Mouse (Mus musculus): ENCODE measurements around the gene Cfap69. TPM values are rescaled to one million over a fixed set of nuclear protein-coding genes. Genes with fewer than 3 reads are reported as not detected.

The Cfap69 gene
- polyA plus RNA-seq (2016; fragmentation: Nextera tagmentation; extraction: Ambion mirVana) = 9.1 and 11.5 TPM in 2 replicates

GRCm38 (mm10) chr5:5663655-5664370 is at the start of gene Cfap69:
Gene Cfap69, minus strand, starts transcription at chr5:5664239.
- under 1% methylated on average over 46 of the region's 48 CpGs for WGBS
- no peaks in the 10 kb centered on the region for H3K36me3 ChIP-seq
- H3K27me3 ChIP-seq = no peaks in the 10 kb centered on the region; the same call in 1 of the 2 replicates
- H3K4me3 ChIP-seq = peak within 1 kb of the TSS; percentile 74
- no peaks in the 10 kb centered on the region for H3K9me3 ChIP-seq (replicated peaks)
- peak within 1 kb of the TSS; percentile 93 for H3K4me2 ChIP-seq (replicated peaks)
- peaks cover 12% of the 10 kb centered on the region for H3K4me1 ChIP-seq
- peak within 1 kb of the TSS; percentile 77 for H3K9ac ChIP-seq
- ATAC-seq (ENCODE audit: low FRiP score) = peak; percentile 99
- H3K27ac ChIP-seq = no peak within 1 kb of the TSS; the same call in 1 of the 2 replicates

GRCm38 (mm10) chr5:5711032-5711431 is 47.0 kb upstream of the Cfap69 start:
- Histone ChIP-seq H3K9ac (no peak overlapping the region), H3K4me3 (no peak overlapping the region), H3K36me3 (no peaks in the 10 kb centered on the region), H3K9me3 (replicated peaks) (no peaks in the 10 kb centered on the region), H3K27me3 (no peaks in the 10 kb centered on the region), H3K4me2 (replicated peaks) (no peak overlapping the region), H3K27ac (no peak overlapping the region), H3K4me1 (no peaks in the 10 kb centered on the region)
- 91% methylated on average over 4 of the region's 4 CpGs for WGBS
- no peak for ATAC-seq (ENCODE audit: low FRiP score)

- no peak for ATAC-seq (ENCODE audit: low FRiP score)
- H3K4me3 ChIP-seq = no peak overlapping the region
- no peak overlapping the region for H3K27ac ChIP-seq
- no peaks in the 10 kb centered on the region for H3K27me3 ChIP-seq
- H3K9me3 ChIP-seq (replicated peaks) = no peaks in the 10 kb centered on the region
- WGBS = 68% methylated on average over 13 of the region's 13 CpGs
- no peaks in the 10 kb centered on the region for H3K4me1 ChIP-seq
- H3K36me3 ChIP-seq = no peaks in the 10 kb centered on the region
- no peak overlapping the region for H3K4me2 ChIP-seq (replicated peaks)
- H3K9ac ChIP-seq = no peak overlapping the region
Observed at GRCm38 (mm10) chr5:5707341-5708278, 43.6 kb upstream of the Cfap69 start.

- H3K27ac ChIP-seq = no peak overlapping the region
- no peak overlapping the region for H3K4me2 ChIP-seq (replicated peaks)
- no peaks in the 10 kb centered on the region for H3K4me1 ChIP-seq
- 46% methylated on average over 2 of the region's 2 CpGs for WGBS
- no peaks in the 10 kb centered on the region for H3K36me3 ChIP-seq
- no peaks in the 10 kb centered on the region; the same call in 1 of the 2 replicates for H3K27me3 ChIP-seq
- H3K9ac ChIP-seq = no peak overlapping the region
- no peaks in the 10 kb centered on the region for H3K9me3 ChIP-seq (replicated peaks)
- H3K4me3 ChIP-seq = no peak overlapping the region
- ATAC-seq (ENCODE audit: low FRiP score) = no peak
Observed at GRCm38 (mm10) chr5:5705019-5705418, 41.0 kb upstream of the Cfap69 start.

GRCm38 (mm10) chr5:5700386-5700785 is 36.3 kb upstream of the Cfap69 start:
- no peak overlapping the region for H3K4me3 ChIP-seq
- ATAC-seq (ENCODE audit: low FRiP score) = no peak
- no peaks in the 10 kb centered on the region for H3K36me3 ChIP-seq
- no peaks in the 10 kb centered on the region for H3K4me1 ChIP-seq
- H3K9ac ChIP-seq = no peak overlapping the region
- H3K4me2 ChIP-seq (replicated peaks) = no peak overlapping the region
- H3K9me3 ChIP-seq (replicated peaks) = no peaks in the 10 kb centered on the region
- no peaks in the 10 kb centered on the region; the same call in 1 of the 2 replicates for H3K27me3 ChIP-seq
- no peak overlapping the region for H3K27ac ChIP-seq
- whole genome bisulfite sequencing = 89% methylated on average over 2 of the region's 2 CpGs

GRCm38 (mm10) chr5:5698830-5699229 is 34.8 kb upstream of the Cfap69 start:
- whole genome bisulfite sequencing = 78% methylated on average over 3 of the region's 3 CpGs
- no peak for ATAC-seq (ENCODE audit: low FRiP score)
- no peaks in the 10 kb centered on the region; the same call in 1 of the 2 replicates for H3K27me3 ChIP-seq
- no peak overlapping the region for H3K4me3 ChIP-seq
- no peak overlapping the region for H3K27ac ChIP-seq
- H3K36me3 ChIP-seq = no peaks in the 10 kb centered on the region
- no peak overlapping the region for H3K4me2 ChIP-seq (replicated peaks)
- H3K9ac ChIP-seq = no peak overlapping the region
- no peaks in the 10 kb centered on the region for H3K4me1 ChIP-seq
- H3K9me3 ChIP-seq (replicated peaks) = no peaks in the 10 kb centered on the region

GRCm38 (mm10) chr5:5695401-5695942 is 31.4 kb upstream of the Cfap69 start:
- Histone ChIP-seq H3K4me3 (no peak overlapping the region), H3K36me3 (no peaks in the 10 kb centered on the region), H3K4me2 (replicated peaks) (no peak overlapping the region), H3K27me3 (no peaks in the 10 kb centered on the region; the same call in 1 of the 2 replicates), H3K4me1 (no peaks in the 10 kb centered on the region), H3K9me3 (replicated peaks) (no peaks in the 10 kb centered on the region), H3K9ac (no peak overlapping the region), H3K27ac (no peak overlapping the region)
- 94% methylated on average over 5 of the region's 5 CpGs for WGBS
- no peak for ATAC-seq (ENCODE audit: low FRiP score)

GRCm38 (mm10) chr5:5693956-5694653 is 30.1 kb upstream of the Cfap69 start, which contains the start of gene Steap2:
Gene Steap2, minus strand, starts transcription at chr5:5694578.
- Histone ChIP-seq H3K4me1 (no peaks in the 10 kb centered on the region), H3K27ac (no peak within 1 kb of the TSS), H3K9me3 (replicated peaks) (no peaks in the 10 kb centered on the region), H3K9ac (peak within 1 kb of the TSS; percentile 91), H3K4me2 (replicated peaks) (peak within 1 kb of the TSS; percentile 92), H3K27me3 (no peaks in the 10 kb centered on the region), H3K4me3 (peak within 1 kb of the TSS; percentile 83), H3K36me3 (no peaks in the 10 kb centered on the region)
- peak; percentile 92 for ATAC-seq (ENCODE audit: low FRiP score)
- WGBS = under 1% methylated on average over 65 of the region's 66 CpGs

GRCm38 (mm10) chr5:5693541-5693955 is 29.5 kb upstream of the Cfap69 start:
- Histone ChIP-seq H3K9ac (peak overlapping the region; percentile 91), H3K4me1 (no peaks in the 10 kb centered on the region), H3K9me3 (replicated peaks) (no peaks in the 10 kb centered on the region), H3K27ac (no peak overlapping the region), H3K4me2 (replicated peaks) (peak overlapping the region; percentile 92), H3K27me3 (no peaks in the 10 kb centered on the region), H3K36me3 (no peaks in the 10 kb centered on the region), H3K4me3 (peak overlapping the region; percentile 83)
- ATAC-seq (ENCODE audit: low FRiP score) = peak; percentile 66
- under 1% methylated on average over 28 of the region's 29 CpGs for WGBS

GRCm38 (mm10) chr5:5692167-5692738 is 28.2 kb upstream of the Cfap69 start:
- H3K4me1 ChIP-seq = no peaks in the 10 kb centered on the region
- H3K4me2 ChIP-seq (replicated peaks) = no peak overlapping the region
- H3K27me3 ChIP-seq = no peaks in the 10 kb centered on the region
- no peaks in the 10 kb centered on the region for H3K36me3 ChIP-seq
- no peak for ATAC-seq (ENCODE audit: low FRiP score)
- 68% methylated on average over 4 of the region's 4 CpGs for WGBS
- no peak overlapping the region for H3K4me3 ChIP-seq
- H3K9ac ChIP-seq = no peak overlapping the region
- no peak overlapping the region for H3K27ac ChIP-seq
- H3K9me3 ChIP-seq (replicated peaks) = no peaks in the 10 kb centered on the region

GRCm38 (mm10) chr5:5688945-5689540 is 25.0 kb upstream of the Cfap69 start:
- Histone ChIP-seq H3K9me3 (replicated peaks) (no peaks in the 10 kb centered on the region), H3K36me3 (no peaks in the 10 kb centered on the region), H3K4me1 (no peaks in the 10 kb centered on the region), H3K27ac (no peak overlapping the region), H3K9ac (no peak overlapping the region), H3K4me3 (no peak overlapping the region), H3K27me3 (no peaks in the 10 kb centered on the region), H3K4me2 (replicated peaks) (no peak overlapping the region)
- ATAC-seq (ENCODE audit: low FRiP score) = no peak
- WGBS = 85% methylated on average over 8 of the region's 8 CpGs
